Mouse (Mus musculus): ENCODE measurements around the gene Rfc2. TPM values are rescaled to one million over a fixed set of nuclear protein-coding genes. Genes with fewer than 3 reads are reported as not detected.

The Rfc2 gene
- total RNA-seq (2023) = 67.7 TPM

DNA sequence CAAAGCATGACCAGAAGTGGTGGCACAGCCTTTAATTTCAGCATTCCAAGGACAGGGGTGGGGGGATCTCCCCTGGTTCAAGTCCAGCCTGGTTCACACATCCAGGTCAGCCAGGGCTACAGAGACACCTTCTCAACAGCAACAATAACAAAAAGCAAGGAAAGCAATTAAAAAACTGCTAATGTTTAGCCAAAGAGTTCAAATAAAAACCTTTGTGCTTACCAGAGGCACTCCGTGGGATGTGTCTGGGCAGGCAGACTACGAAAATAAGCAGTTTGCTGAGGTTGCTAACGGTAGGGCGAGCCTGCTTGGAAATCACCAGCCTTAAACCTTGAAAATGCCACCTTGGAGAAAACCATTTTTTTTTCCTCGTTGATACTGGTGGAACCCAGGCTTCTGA, at the start of gene Rfc2:
TSS of gene Rfc2 (plus strand) at position 221 of the 400 bp plus-strand sequence.

DNA sequence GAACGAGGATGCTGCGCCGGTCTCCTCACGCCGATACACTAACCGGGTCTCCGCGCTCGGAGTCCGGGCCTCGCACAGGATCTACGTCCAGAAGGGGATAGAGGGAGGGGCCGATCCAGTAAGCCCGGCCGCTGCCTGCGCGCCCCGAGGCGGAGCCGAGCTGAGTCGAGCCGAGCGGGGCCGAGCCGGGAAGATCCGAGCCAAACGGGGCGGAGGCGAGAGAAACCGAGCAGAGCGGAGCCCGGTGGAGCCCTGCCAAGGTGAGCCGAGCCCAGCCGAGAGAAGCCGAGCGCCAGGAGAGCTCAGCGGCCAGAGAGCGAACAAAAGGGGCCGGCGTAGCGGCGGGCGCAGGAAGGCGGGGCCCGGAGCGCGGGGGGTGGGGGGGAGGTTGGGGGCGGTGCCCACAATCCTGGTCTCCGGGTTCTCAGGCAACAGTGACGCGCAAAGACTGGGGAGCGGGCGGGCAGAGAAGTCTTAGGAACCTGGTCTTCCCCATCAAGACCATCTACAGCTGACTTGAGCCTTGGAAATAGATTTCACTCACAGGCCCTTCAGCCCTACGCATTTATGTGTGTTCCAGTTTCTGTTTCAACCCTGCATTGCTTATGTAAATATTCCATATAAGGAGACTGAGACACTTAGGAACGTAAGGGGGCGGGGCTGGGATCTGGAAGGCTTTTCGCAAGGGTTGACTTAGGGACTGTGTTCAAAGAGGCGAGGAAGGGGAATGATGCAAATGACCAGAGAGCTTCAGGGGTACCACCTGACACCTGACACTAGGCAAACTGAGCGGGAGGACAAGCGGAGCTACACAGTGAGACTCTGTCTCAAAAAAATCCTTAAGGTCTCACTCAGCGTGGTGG, 28.8 kb upstream of the Rfc2 start, which contains the start of gene Clip2:
TSS of gene Clip2 (minus strand) at position 325 of the 863 bp plus-strand sequence.

DNA sequence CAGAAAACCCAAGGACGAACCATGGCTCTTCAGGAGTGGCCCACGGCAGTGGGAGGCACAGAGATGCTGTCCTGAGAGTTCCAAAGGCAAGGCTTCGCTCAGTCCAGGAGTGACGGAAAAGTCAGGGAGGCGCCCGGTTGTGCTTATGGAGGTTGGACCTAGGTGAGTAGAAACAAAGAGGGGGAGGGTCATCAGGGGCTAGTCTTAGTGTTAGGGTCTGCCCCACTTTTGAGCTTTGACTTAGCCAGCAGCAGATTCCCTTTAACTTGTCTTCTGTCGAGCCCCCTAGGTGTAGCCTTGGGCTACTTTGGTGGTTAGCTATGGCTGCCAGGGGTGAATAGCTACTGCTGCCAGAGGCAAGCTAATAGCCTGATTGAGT, 21.1 kb upstream of the Rfc2 start, which contains the start of gene Syna:
TSS of gene Syna (minus strand) at position 101 of the 379 bp plus-strand sequence.

DNA sequence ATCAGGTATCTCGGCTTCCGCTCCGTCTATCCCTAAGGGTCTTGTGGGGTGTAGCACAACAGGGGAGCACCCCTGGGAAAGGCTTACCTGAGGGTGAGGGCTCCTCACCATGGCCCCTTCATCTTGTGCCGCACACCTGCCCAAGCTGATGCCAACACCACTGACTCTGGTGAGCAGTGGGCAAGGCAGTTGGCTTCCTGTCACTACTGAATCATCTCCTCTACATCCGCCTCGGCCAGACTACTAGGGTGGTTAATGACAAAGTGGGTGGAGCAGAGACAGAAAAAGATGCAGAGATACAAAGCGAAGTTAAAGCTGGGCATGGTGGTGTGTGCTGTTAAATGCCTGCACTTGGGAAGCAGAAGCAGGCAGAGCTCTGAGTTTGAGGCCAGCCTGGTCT, 33.6 kb downstream of the Rfc2 start, which contains the start of gene Lat2:
TSS of gene Lat2 (minus strand) at position 224 of the 400 bp plus-strand sequence.

DNA sequence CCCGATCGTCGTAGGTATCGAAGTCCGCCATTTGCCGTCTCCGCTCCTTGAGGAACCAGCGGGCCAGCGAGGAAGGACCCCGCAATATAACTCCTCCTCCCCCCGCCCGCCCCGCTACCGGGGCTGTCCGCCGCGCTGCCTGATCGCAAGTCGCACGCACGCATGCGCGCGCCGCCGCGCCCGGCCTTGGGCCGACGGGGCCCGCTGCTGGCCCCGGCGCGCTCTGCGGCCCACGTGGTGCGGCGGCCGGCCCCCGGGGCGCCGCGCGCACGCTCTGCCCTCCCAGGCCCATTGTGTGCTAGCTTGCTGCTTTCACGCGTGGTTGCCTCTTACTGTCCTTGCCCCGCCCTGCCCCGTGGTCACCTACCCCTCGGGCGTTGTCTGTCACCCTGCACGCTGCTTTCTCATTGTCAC, 58.1 kb downstream of the Rfc2 start, which contains the start of gene Eif4h:
TSS of gene Eif4h (minus strand) at position 222 of the 414 bp plus-strand sequence.

Other genes with a start within 250 kb of the Rfc2 start
- gene Gtf2ird1, start 124.7 kb upstream of the Rfc2 start, total RNA-seq (2023) = 9.4 TPM
- gene Clip2, start 28.9 kb upstream of the Rfc2 start, total RNA-seq (2023) = 2.7 TPM
- gene Syna, start 21.2 kb upstream of the Rfc2 start, total RNA-seq (2023) = not detected
- 19.7 TPM for gene Lat2, start 33.7 kb downstream of the Rfc2 start, total RNA-seq (2023)
- 230 TPM for gene Eif4h, start 58.1 kb downstream of the Rfc2 start, total RNA-seq (2023)
- gene Limk1, start 107.2 kb downstream of the Rfc2 start, total RNA-seq (2023) = 28.9 TPM
- not detected for gene Eln, start 166.0 kb downstream of the Rfc2 start, total RNA-seq (2023)